8 mouse cellular contexts compared by ENCODE assay signal in genomic region chr7:127512231-127513015, GRCm38 (mm10). TPM values are rescaled to one million over a fixed set of nuclear protein-coding genes. Genes with fewer than 3 reads are reported as not detected.
DNase-seq lines count a peak whose midpoint lies in the region; ATAC-seq and TF ChIP-seq lines count a peak whose summit lies in the region.

No protein-coding gene starts in this region.

- peak overlapping the region; percentile 95 for H3K27ac ChIP-seq in MEL (ENCODE audit: control insufficient read depth, low read depth, low read length)
- peak overlapping the region; percentile 98 for H3K27ac ChIP-seq in forebrain, embryonic 16.5 days (ENCODE audit: low read length)
- peak overlapping the region; percentile 100 for H3K27ac ChIP-seq in layer of hippocampus, adult 2 months
- peak overlapping the region; percentile 99 for H3K27ac ChIP-seq in neural tube, embryonic 15.5 days (replicated peaks)

- H3K36me3 ChIP-seq in MEL (ENCODE audit: control insufficient read depth in 1 of 2, insufficient read depth in 2 of 2, low read length in 2 of 2), result peaks cover 12 to 35% of the 10 kb centered on the region in 2 experiments
- H3K36me3 ChIP-seq in forebrain, embryonic 16.5 days (ENCODE audit: control insufficient read depth, insufficient read depth), result peaks cover 7% of the 10 kb centered on the region
- peaks cover 19% of the 10 kb centered on the region for H3K36me3 ChIP-seq in neural tube, embryonic 15.5 days

- under 1% methylated on average over 50 of the region's 93 CpGs for WGBS in forebrain, embryonic 16.5 days
- under 1% methylated on average over 92 of the region's 93 CpGs for WGBS in lung, adult 2 months
- WGBS in neural tube, embryonic 15.5 days, result under 1% methylated on average over 77 of the region's 93 CpGs

- H3K9ac ChIP-seq in MEL (ENCODE audit: control insufficient read depth, low read depth, low read length, poor library complexity, severe bottlenecking), result peak overlapping the region; percentile 97
- H3K9ac ChIP-seq in forebrain, embryonic 16.5 days (replicated peaks; ENCODE audit: low read depth, low read length), result peak overlapping the region; percentile 80
- peak overlapping the region; percentile 79 for H3K9ac ChIP-seq in neural tube, embryonic 15.5 days (replicated peaks)

- DNase-seq in MEL (ENCODE audit: low read depth, low spot score), result peak; percentile 93
- peak; percentile 85 to 92 for DNase-seq in cerebellum, adult 18-20 months
- DNase-seq in heart, postnatal 36 days, result peak; percentile 86 to 91
- peak; percentile 85 to 87 for DNase-seq in layer of hippocampus, adult 2 months (ENCODE audit: low spot score in 2 of 2)
- peak; percentile 90 for DNase-seq in lung, adult 2 months
- peak; percentile 97 for DNase-seq in testis, postnatal 10 days (ENCODE audit: low spot score)

- no peak for TF ChIP-seq POLR2A in MEL (IDR thresholded peaks at IDR 0.05; ENCODE audit: control insufficient read depth in 1 of 2, insufficient read depth in 1 of 2, low read depth in 1 of 2, low read length in 2 of 2, poor library complexity in 1 of 2)
- TF ChIP-seq POLR2A in lung, adult 2 months (IDR thresholded peaks at IDR 0.05; ENCODE audit: borderline replicate concordance, extremely low read depth, low read depth, low read length), result peak; percentile 32; the same call in 1 of the 2 replicates

- no peaks in the 10 kb centered on the region for H3K9me3 ChIP-seq in MEL (replicated peaks; ENCODE audit: insufficient read depth, low read length)
- H3K9me3 ChIP-seq in forebrain, embryonic 16.5 days (ENCODE audit: control insufficient read depth, low read length), result no peaks in the 10 kb centered on the region
- H3K9me3 ChIP-seq in neural tube, embryonic 15.5 days (replicated peaks), result no peaks in the 10 kb centered on the region

- peaks cover 3 to 9% of the 10 kb centered on the region in 2 experiments; a peak in 2 of 4 replicates for H3K4me1 ChIP-seq in MEL (ENCODE audit: control insufficient read depth in 1 of 2, insufficient read depth in 2 of 2, low read length in 2 of 2)
- peaks cover 18% of the 10 kb centered on the region for H3K4me1 ChIP-seq in forebrain, embryonic 16.5 days (replicated peaks; ENCODE audit: control insufficient read depth, insufficient read depth, low read length)
- H3K4me1 ChIP-seq in lung, adult 2 months (ENCODE audit: control insufficient read depth, insufficient read depth, low read length), result peaks cover 10% of the 10 kb centered on the region
- H3K4me1 ChIP-seq in neural tube, embryonic 15.5 days, result peaks cover 23% of the 10 kb centered on the region

- H3K79me2 ChIP-seq in MEL (ENCODE audit: control insufficient read depth, insufficient read depth, low read length, poor library complexity), result peaks cover 32% of the 10 kb centered on the region

- peak in 1 of 2 experiments; percentile 46; a peak in 2 of 4 replicates for TF ChIP-seq EP300 in MEL (IDR thresholded peaks at IDR 0.05; ENCODE audit: low read depth in 1 of 2, low read length in 2 of 2)

- no peak for TF ChIP-seq RAD21 in MEL (IDR thresholded peaks at IDR 0.05; ENCODE audit: low read depth, low read length)

- no peak for TF ChIP-seq CTCF in MEL (IDR thresholded peaks at IDR 0.05 in 2 of 3, conservative IDR thresholded peaks at IDR 0.05 in 1 of 3; ENCODE audit: control insufficient read depth in 1 of 3, insufficient read depth in 1 of 3, low read depth in 2 of 3, low read length in 3 of 3, poor library complexity in 1 of 3, severe bottlenecking in 1 of 3)
- no peak for TF ChIP-seq CTCF in layer of hippocampus, adult 2 months (conservative IDR thresholded peaks at IDR 0.05)
- TF ChIP-seq CTCF in lung, adult 2 months (IDR thresholded peaks at IDR 0.05; ENCODE audit: insufficient read depth, low read length), result no peak

- peak; percentile 80 for ATAC-seq in forebrain, embryonic 16.5 days
- peak; percentile 91 for ATAC-seq in neural tube, embryonic 15.5 days (ENCODE audit: low FRiP score)

- H3K4me3 ChIP-seq in MEL (ENCODE audit: control insufficient read depth in 1 of 2, insufficient read depth in 1 of 2, low read depth in 2 of 2, low read length in 2 of 2), result peak overlapping the region; percentile 69 to 78
- H3K4me3 ChIP-seq in forebrain, embryonic 16.5 days (replicated peaks; ENCODE audit: low read length), result peak overlapping the region; percentile 78
- H3K4me3 ChIP-seq in layer of hippocampus, adult 2 months, result peak overlapping the region; percentile 57
- H3K4me3 ChIP-seq in lung, adult 2 months (replicated peaks; ENCODE audit: extremely low read depth, low read depth, low read length), result peak overlapping the region; percentile 90
- H3K4me3 ChIP-seq in neural tube, embryonic 15.5 days (replicated peaks), result peak overlapping the region; percentile 70

- peak overlapping the region; percentile 64 for H3K4me2 ChIP-seq in forebrain, embryonic 16.5 days (ENCODE audit: low read length)
- H3K4me2 ChIP-seq in neural tube, embryonic 15.5 days, result peak overlapping the region; percentile 65

- H3K27me3 ChIP-seq in MEL (ENCODE audit: control insufficient read depth in 1 of 2, insufficient read depth in 2 of 2, low read length in 2 of 2), result no peaks in the 10 kb centered on the region
- no peaks in the 10 kb centered on the region for H3K27me3 ChIP-seq in forebrain, embryonic 16.5 days (replicated peaks; ENCODE audit: control insufficient read depth, insufficient read depth, low read length)
- H3K27me3 ChIP-seq in neural tube, embryonic 15.5 days (replicated peaks), result no peaks in the 10 kb centered on the region

- intact Hi-C loops in heart, postnatal 36 days (cut with DNase I), result loop anchor here (5.0 kb wide), 1 partner anchor 255 kb away; no protein-coding TSS in a partner anchor

TF ChIP-seq in MEL, 35 proteins besides CTCF, POLR2A, EP300 and RAD21 (continues in another document):
- TF ChIP-seq ELF1 (IDR thresholded peaks at IDR 0.05; ENCODE audit: low read depth, low read length) (no peak), CHD1 (IDR thresholded peaks at IDR 0.05; ENCODE audit: low read depth, low read length) (peak; percentile 96; the same call in 1 of the 2 replicates), MAX (IDR thresholded peaks at IDR 0.05; ENCODE audit: low read length) (peak; percentile 69; the same call in 1 of the 2 replicates), E2F4 (IDR thresholded peaks at IDR 0.05; ENCODE audit: borderline replicate concordance, low read depth, low read length) (0 out of 2 replicates have a peak, but pooled peaks have one; percentile 70), MAZ (IDR thresholded peaks at IDR 0.05; ENCODE audit: low read depth, low read length) (peak; percentile 89), NRF1 (IDR thresholded peaks at IDR 0.05; ENCODE audit: insufficient read depth, low read depth, low read length, poor library complexity, severe bottlenecking) (peak; percentile 77), JUND (IDR thresholded peaks at IDR 0.05; ENCODE audit: low read depth, low read length) (no peak)

RNA-seq across cellular contexts. Expression of gene Srcap, which starts 0.6 kb away (rescaled TPM):
- total RNA-seq in MEL (2012; rRNA removed), result 20.3 and 22.3 TPM in 2 replicates
- 10 to 100 TPM; 34.3 to 45.1 TPM for polyA plus RNA-seq in MEL (2012; ENCODE audit: insufficient read depth in 1 of 2, insufficient read length in 2 of 2, low read depth in 1 of 2, low replicate concordance in 2 of 2, missing spikeins in 1 of 2)
- 46.3 and 51.5 TPM in 2 replicates for polyA plus RNA-seq in forebrain, embryonic 16.5 days (2015; fragmentation: Nextera tagmentation; extraction: Ambion mirVana)
- 10 to 100 TPM; 52.1 to 58.8 TPM for total RNA-seq in heart, postnatal 36 days (2021)
- 100 to 1,000 TPM; 118 to 127 TPM for total RNA-seq in layer of hippocampus, adult 2 months (2021)
- 27.0 and 32.8 TPM in 2 replicates for polyA plus RNA-seq in lung, adult 2 months (2012; rRNA removed)
- 46.7 and 48.3 TPM in 2 replicates for polyA plus RNA-seq in neural tube, embryonic 15.5 days (2015; fragmentation: Nextera tagmentation; extraction: Ambion mirVana)

RNA-seq across cellular contexts. Expression of gene Gm42715, which starts 7.0 kb away (rescaled TPM):
- 9.0 and 12.0 TPM in 2 replicates for total RNA-seq in MEL (2012; rRNA removed)
- polyA plus RNA-seq in MEL (2012; ENCODE audit: insufficient read depth in 1 of 2, insufficient read length in 2 of 2, low read depth in 1 of 2, low replicate concordance in 2 of 2, missing spikeins in 1 of 2), result 10 to 100 TPM in 1 of 2 experiments, not detected in 1; 25.4 TPM
- 16.3 and 18.8 TPM in 2 replicates for polyA plus RNA-seq in forebrain, embryonic 16.5 days (2015; fragmentation: Nextera tagmentation; extraction: Ambion mirVana)
- total RNA-seq in heart, postnatal 36 days (2021), result 10 to 100 TPM; 10.3 to 10.5 TPM
- total RNA-seq in layer of hippocampus, adult 2 months (2021), result 10 to 100 TPM in 1 of 2 experiments, 1 to 10 TPM in 1; 9.0 to 12.0 TPM
- 8.1 and 10.0 TPM in 2 replicates for polyA plus RNA-seq in lung, adult 2 months (2012; rRNA removed)
- polyA plus RNA-seq in neural tube, embryonic 15.5 days (2015; fragmentation: Nextera tagmentation; extraction: Ambion mirVana), result 13.3 and 14.7 TPM in 2 replicates

RNA-seq across cellular contexts. Expression of gene Fbrs, which starts 33.4 kb away (rescaled TPM):
- 7.5 TPM in 2 replicates for total RNA-seq in MEL (2012; rRNA removed)
- 10 to 100 TPM in 1 of 2 experiments, not detected in 1; 53.3 TPM for polyA plus RNA-seq in MEL (2012; ENCODE audit: insufficient read depth in 1 of 2, insufficient read length in 2 of 2, low read depth in 1 of 2, low replicate concordance in 2 of 2, missing spikeins in 1 of 2)
- polyA plus RNA-seq in forebrain, embryonic 16.5 days (2015; fragmentation: Nextera tagmentation; extraction: Ambion mirVana), result 10.2 and 11.8 TPM in 2 replicates
- total RNA-seq in heart, postnatal 36 days (2021), result 10 to 100 TPM; 32.2 to 35.0 TPM
- total RNA-seq in layer of hippocampus, adult 2 months (2021), result 10 to 100 TPM; 60.3 to 72.5 TPM
- polyA plus RNA-seq in lung, adult 2 months (2012; rRNA removed), result 32.0 and 42.2 TPM in 2 replicates
- polyA plus RNA-seq in neural tube, embryonic 15.5 days (2015; fragmentation: Nextera tagmentation; extraction: Ambion mirVana), result 10.7 and 12.2 TPM in 2 replicates

RNA-seq across cellular contexts. Expression of gene Tmem265, which starts 48.8 kb away (rescaled TPM):
- not detected in 2 replicates for total RNA-seq in MEL (2012; rRNA removed)
- not detected for polyA plus RNA-seq in MEL (2012; ENCODE audit: insufficient read depth in 1 of 2, insufficient read length in 2 of 2, low read depth in 1 of 2, low replicate concordance in 2 of 2, missing spikeins in 1 of 2)
- polyA plus RNA-seq in forebrain, embryonic 16.5 days (2015; fragmentation: Nextera tagmentation; extraction: Ambion mirVana), result 4.0 and 6.2 TPM in 2 replicates
- total RNA-seq in heart, postnatal 36 days (2021), result not detected
- total RNA-seq in layer of hippocampus, adult 2 months (2021), result not detected
- 1.7 and 4.2 TPM in 2 replicates for polyA plus RNA-seq in lung, adult 2 months (2012; rRNA removed)
- 6.9 and 7.3 TPM in 2 replicates for polyA plus RNA-seq in neural tube, embryonic 15.5 days (2015; fragmentation: Nextera tagmentation; extraction: Ambion mirVana)

RNA-seq across cellular contexts. Expression of gene Prr14, which starts 53.0 kb away (rescaled TPM):
- total RNA-seq in MEL (2012; rRNA removed), result 10.8 and 11.7 TPM in 2 replicates
- 10 to 100 TPM in 1 of 2 experiments, not detected in 1; 45.9 TPM for polyA plus RNA-seq in MEL (2012; ENCODE audit: insufficient read depth in 1 of 2, insufficient read length in 2 of 2, low read depth in 1 of 2, low replicate concordance in 2 of 2, missing spikeins in 1 of 2)
- 42.8 and 45.3 TPM in 2 replicates for polyA plus RNA-seq in forebrain, embryonic 16.5 days (2015; fragmentation: Nextera tagmentation; extraction: Ambion mirVana)
- total RNA-seq in heart, postnatal 36 days (2021), result 10 to 100 TPM; 25.8 to 28.1 TPM
- total RNA-seq in layer of hippocampus, adult 2 months (2021), result 10 to 100 TPM; 29.2 to 35.3 TPM
- polyA plus RNA-seq in lung, adult 2 months (2012; rRNA removed), result 80.2 and 89.0 TPM in 2 replicates
- polyA plus RNA-seq in neural tube, embryonic 15.5 days (2015; fragmentation: Nextera tagmentation; extraction: Ambion mirVana), result 35.9 and 37.5 TPM in 2 replicates

Comparison
In these comparisons a context has a peak if more than half of its experiments do, and no peak if none do; other contexts are left out.
1. Peak in every context shown above with its lines: DNase-seq, ATAC-seq, H3K4me3 ChIP-seq and H3K27ac ChIP-seq.